Mouse (Mus musculus) megakaryocyte-erythroid progenitor cell, adult 5-6 weeks (primary cell): ENCODE measurements at regions not wholly inside any gene's neighbourhood (a gene's known extent, or its start where the extent isn't known, plus 50 kb on each side); places are given as distances from the start of the nearest gene placed in this dataset.

ENCODE experiments used
- ATAC-seq: replicated peaks from 2 replicates; pipeline ENCODE4 v1.8.0; 2016; ENCODE audit warnings: mild to moderate bottlenecking, inconsistent platforms; ENCODE audit not compliant: severe bottlenecking, poor library complexity, low FRiP score, low TSS enrichment

- ATAC-seq, result no peak
Measured at GRCm38 (mm10) chr4:54026919-54027318, 201.1 kb downstream of the Tmem38b start.

- no peak for ATAC-seq
Measured at GRCm38 (mm10) chr4:54027565-54028237, 201.9 kb downstream of the Tmem38b start.

- no peak for ATAC-seq
Measured at GRCm38 (mm10) chr4:54045258-54046029, 219.6 kb downstream of the Tmem38b start.

GRCm38 (mm10) chr4:54064331-54064730 lies 238.5 kb downstream of the Tmem38b start:
- ATAC-seq, result no peak

GRCm38 (mm10) chr4:54071951-54072350 lies 246.1 kb downstream of the Tmem38b start:
- ATAC-seq, result no peak

GRCm38 (mm10) chr4:54072482-54072881 lies 246.6 kb downstream of the Tmem38b start:
- ATAC-seq, result no peak

- ATAC-seq, result no peak
Measured at GRCm38 (mm10) chr4:54072932-54073331, 247.1 kb downstream of the Tmem38b start.

GRCm38 (mm10) chr4:54073483-54073882 lies 247.6 kb downstream of the Tmem38b start:
- no peak for ATAC-seq

- no peak for ATAC-seq
Measured at GRCm38 (mm10) chr4:54074226-54074625, 248.4 kb downstream of the Tmem38b start.

GRCm38 (mm10) chr4:54080526-54080925 lies 254.7 kb downstream of the Tmem38b start:
- ATAC-seq, result no peak

- ATAC-seq, result no peak
Measured at GRCm38 (mm10) chr4:54081411-54081810, 255.6 kb downstream of the Tmem38b start.

GRCm38 (mm10) chr4:54084747-54085146 lies 258.9 kb downstream of the Tmem38b start:
- ATAC-seq, result no peak

GRCm38 (mm10) chr4:54094285-54094997 lies 268.6 kb downstream of the Tmem38b start:
- no peak for ATAC-seq

- ATAC-seq, result no peak
Measured at GRCm38 (mm10) chr4:54095200-54095930, 269.5 kb downstream of the Tmem38b start.

GRCm38 (mm10) chr4:54097543-54097942 lies 271.7 kb downstream of the Tmem38b start:
- ATAC-seq, result no peak

GRCm38 (mm10) chr4:54100282-54100681 lies 274.4 kb downstream of the Tmem38b start:
- ATAC-seq, result no peak

- no peak for ATAC-seq
Measured at GRCm38 (mm10) chr4:54106976-54107375, 281.1 kb downstream of the Tmem38b start.

GRCm38 (mm10) chr4:54116310-54116709 lies 290.5 kb downstream of the Tmem38b start:
- ATAC-seq, result no peak

GRCm38 (mm10) chr4:54118179-54118846 lies 292.5 kb downstream of the Tmem38b start:
- no peak for ATAC-seq
